Mouse (Mus musculus): ENCODE measurements around the gene Kif26a. TPM values are rescaled to one million over a fixed set of nuclear protein-coding genes. Genes with fewer than 3 reads are reported as not detected.
A peak's percentile ranks its signal among the peaks of the same experiment; 100 is the strongest.

The Kif26a gene
- polyA plus RNA-seq, 1 experiment from 2014 or later: 2.2 TPM

GRCm38 (mm10) chr12:112183675-112184074, 37.7 kb downstream of the Kif26a start:
- Histone ChIP-seq H3K27ac (ENCODE audit: low read depth, low read length) (peak overlapping the region; percentile 51; the same call in 1 of the 2 replicates), H3K4me2 (replicated peaks; ENCODE audit: low read depth, low read length) (no peak overlapping the region), H3K4me1 (ENCODE audit: control insufficient read depth, insufficient read depth, low read length) (peaks cover 16% of the 10 kb centered on the region), H3K27me3 (ENCODE audit: control insufficient read depth, insufficient read depth, low read length) (0 out of 2 replicates have a peak, but pooled peaks cover 2% of the 10 kb centered on the region), H3K9me3 (ENCODE audit: control insufficient read depth, low read length) (no peaks in the 10 kb centered on the region), H3K4me3 (ENCODE audit: low read length) (no peak overlapping the region), H3K9ac (ENCODE audit: low read depth, low read length) (no peak overlapping the region), H3K36me3 (ENCODE audit: control insufficient read depth, insufficient read depth, low read length) (no peaks in the 10 kb centered on the region)
- WGBS: 59% methylated on average over 6 of the region's 6 CpGs
- peak; percentile 14; the same call in 1 of the 2 replicates for ATAC-seq (ENCODE audit: low FRiP score, low TSS enrichment)

GRCm38 (mm10) chr12:112184390-112184789, 38.4 kb downstream of the Kif26a start:
- Histone ChIP-seq H3K9ac (ENCODE audit: low read depth, low read length) (peak overlapping the region; percentile 28), H3K4me3 (ENCODE audit: low read length) (no peak overlapping the region), H3K4me1 (ENCODE audit: control insufficient read depth, insufficient read depth, low read length) (peaks cover 16% of the 10 kb centered on the region), H3K4me2 (replicated peaks; ENCODE audit: low read depth, low read length) (no peak overlapping the region), H3K27ac (ENCODE audit: low read depth, low read length) (peak overlapping the region; percentile 55; the same call in 1 of the 2 replicates), H3K27me3 (ENCODE audit: control insufficient read depth, insufficient read depth, low read length) (0 out of 2 replicates have a peak, but pooled peaks cover 2% of the 10 kb centered on the region), H3K36me3 (ENCODE audit: control insufficient read depth, insufficient read depth, low read length) (no peaks in the 10 kb centered on the region), H3K9me3 (ENCODE audit: control insufficient read depth, low read length) (no peaks in the 10 kb centered on the region)
- WGBS: 34% methylated on average over 3 of the region's 3 CpGs
- peak; percentile 33; the same call in 1 of the 2 replicates for ATAC-seq (ENCODE audit: low FRiP score, low TSS enrichment)

- H3K4me3 ChIP-seq (ENCODE audit: low read length): no peak overlapping the region
- no peaks in the 10 kb centered on the region for H3K9me3 ChIP-seq (ENCODE audit: control insufficient read depth, low read length)
- H3K9ac ChIP-seq (ENCODE audit: low read depth, low read length): no peak overlapping the region
- H3K4me2 ChIP-seq (replicated peaks; ENCODE audit: low read depth, low read length): no peak overlapping the region
- 0 out of 2 replicates have a peak, but pooled peaks cover 2% of the 10 kb centered on the region for H3K27me3 ChIP-seq (ENCODE audit: control insufficient read depth, insufficient read depth, low read length)
- ATAC-seq (ENCODE audit: low FRiP score, low TSS enrichment): no peak
- 78% methylated on average over 6 of the region's 6 CpGs for WGBS
- no peaks in the 10 kb centered on the region for H3K36me3 ChIP-seq (ENCODE audit: control insufficient read depth, insufficient read depth, low read length)
- peaks cover 16% of the 10 kb centered on the region for H3K4me1 ChIP-seq (ENCODE audit: control insufficient read depth, insufficient read depth, low read length)
- no peak overlapping the region for H3K27ac ChIP-seq (ENCODE audit: low read depth, low read length)
Measured at GRCm38 (mm10) chr12:112186899-112187298, 40.9 kb downstream of the Kif26a start.

GRCm38 (mm10) chr12:112191753-112192152, 45.7 kb downstream of the Kif26a start:
- ATAC-seq (ENCODE audit: low FRiP score, low TSS enrichment): no peak
- no peak overlapping the region for H3K4me3 ChIP-seq (ENCODE audit: low read length)
- WGBS: 30% methylated on average over 6 of the region's 6 CpGs
- H3K9ac ChIP-seq (ENCODE audit: low read depth, low read length): no peak overlapping the region
- H3K4me2 ChIP-seq (replicated peaks; ENCODE audit: low read depth, low read length): no peak overlapping the region
- H3K9me3 ChIP-seq (ENCODE audit: control insufficient read depth, low read length): no peaks in the 10 kb centered on the region
- H3K36me3 ChIP-seq (ENCODE audit: control insufficient read depth, insufficient read depth, low read length): no peaks in the 10 kb centered on the region
- no peak overlapping the region for H3K27ac ChIP-seq (ENCODE audit: low read depth, low read length)
- peaks cover 10% of the 10 kb centered on the region; the same call in 1 of the 2 replicates for H3K27me3 ChIP-seq (ENCODE audit: control insufficient read depth, insufficient read depth, low read length)
- peaks cover 7% of the 10 kb centered on the region; the same call in 1 of the 2 replicates for H3K4me1 ChIP-seq (ENCODE audit: control insufficient read depth, insufficient read depth, low read length)

GRCm38 (mm10) chr12:112195019-112195418, 49.0 kb downstream of the Kif26a start:
- no peak for ATAC-seq (ENCODE audit: low FRiP score, low TSS enrichment)
- 12% methylated on average over 13 of the region's 13 CpGs for WGBS
- Histone ChIP-seq H3K27me3 (ENCODE audit: control insufficient read depth, insufficient read depth, low read length) (peaks cover 13% of the 10 kb centered on the region; the same call in 1 of the 2 replicates), H3K36me3 (ENCODE audit: control insufficient read depth, insufficient read depth, low read length) (no peaks in the 10 kb centered on the region), H3K9me3 (ENCODE audit: control insufficient read depth, low read length) (no peaks in the 10 kb centered on the region), H3K9ac (ENCODE audit: low read depth, low read length) (no peak overlapping the region), H3K4me2 (replicated peaks; ENCODE audit: low read depth, low read length) (no peak overlapping the region; the same call in 1 of the 2 replicates), H3K27ac (ENCODE audit: low read depth, low read length) (no peak overlapping the region), H3K4me3 (ENCODE audit: low read length) (no peak overlapping the region), H3K4me1 (ENCODE audit: control insufficient read depth, insufficient read depth, low read length) (peaks cover 7% of the 10 kb centered on the region; the same call in 1 of the 2 replicates)

GRCm38 (mm10) chr12:112196562-112196961, 50.6 kb downstream of the Kif26a start:
- WGBS: 25% methylated on average over 10 of the region's 10 CpGs
- H3K9ac ChIP-seq (ENCODE audit: low read depth, low read length): no peak overlapping the region

GRCm38 (mm10) chr12:112199363-112199762, 53.4 kb downstream of the Kif26a start:
- no peak overlapping the region for H3K27ac ChIP-seq (ENCODE audit: low read depth, low read length)
- H3K4me1 ChIP-seq (ENCODE audit: control insufficient read depth, insufficient read depth, low read length): peaks cover 7% of the 10 kb centered on the region; the same call in 1 of the 2 replicates
- H3K9me3 ChIP-seq (ENCODE audit: control insufficient read depth, low read length): no peaks in the 10 kb centered on the region
- ATAC-seq (ENCODE audit: low FRiP score, low TSS enrichment): no peak
- H3K36me3 ChIP-seq (ENCODE audit: control insufficient read depth, insufficient read depth, low read length): no peaks in the 10 kb centered on the region
- H3K27me3 ChIP-seq (ENCODE audit: control insufficient read depth, insufficient read depth, low read length): peaks cover 18% of the 10 kb centered on the region; the same call in 1 of the 2 replicates
- no peak overlapping the region for H3K9ac ChIP-seq (ENCODE audit: low read depth, low read length)
- 65% methylated on average over 3 of the region's 3 CpGs for WGBS
- no peak overlapping the region for H3K4me2 ChIP-seq (replicated peaks; ENCODE audit: low read depth, low read length)
- no peak overlapping the region for H3K4me3 ChIP-seq (ENCODE audit: low read length)

More at GRCm38 (mm10) chr12:112196562-112196961, 50.6 kb downstream of the Kif26a start:
- Histone ChIP-seq H3K27ac (ENCODE audit: low read depth, low read length) (no peak overlapping the region), H3K27me3 (ENCODE audit: control insufficient read depth, insufficient read depth, low read length) (peaks cover 18% of the 10 kb centered on the region; the same call in 1 of the 2 replicates), H3K36me3 (ENCODE audit: control insufficient read depth, insufficient read depth, low read length) (no peaks in the 10 kb centered on the region), H3K9me3 (ENCODE audit: control insufficient read depth, low read length) (no peaks in the 10 kb centered on the region), H3K4me1 (ENCODE audit: control insufficient read depth, insufficient read depth, low read length) (peaks cover 7% of the 10 kb centered on the region; the same call in 1 of the 2 replicates), H3K4me3 (ENCODE audit: low read length) (no peak overlapping the region), H3K4me2 (replicated peaks; ENCODE audit: low read depth, low read length) (no peak overlapping the region)
- peak; percentile 47; the same call in 1 of the 2 replicates for ATAC-seq (ENCODE audit: low FRiP score, low TSS enrichment)

- no peak overlapping the region for H3K27ac ChIP-seq (ENCODE audit: low read depth, low read length)
- no peak for ATAC-seq (ENCODE audit: low FRiP score, low TSS enrichment)
- H3K9me3 ChIP-seq (ENCODE audit: control insufficient read depth, low read length): no peaks in the 10 kb centered on the region
- no peak overlapping the region for H3K4me3 ChIP-seq (ENCODE audit: low read length)
- WGBS: 67% methylated on average over 2 of the region's 2 CpGs
- peaks cover 13% of the 10 kb centered on the region; the same call in 1 of the 2 replicates for H3K27me3 ChIP-seq (ENCODE audit: control insufficient read depth, insufficient read depth, low read length)
- peaks cover 4% of the 10 kb centered on the region; the same call in 1 of the 2 replicates for H3K4me1 ChIP-seq (ENCODE audit: control insufficient read depth, insufficient read depth, low read length)
- H3K4me2 ChIP-seq (replicated peaks; ENCODE audit: low read depth, low read length): no peak overlapping the region
- H3K36me3 ChIP-seq (ENCODE audit: control insufficient read depth, insufficient read depth, low read length): no peaks in the 10 kb centered on the region
- H3K9ac ChIP-seq (ENCODE audit: low read depth, low read length): no peak overlapping the region
Measured at GRCm38 (mm10) chr12:112200045-112200444, 54.0 kb downstream of the Kif26a start.

GRCm38 (mm10) chr12:112207163-112207562, 61.2 kb downstream of the Kif26a start:
- Histone ChIP-seq H3K4me3 (ENCODE audit: low read length) (no peak overlapping the region), H3K9me3 (ENCODE audit: control insufficient read depth, low read length) (no peaks in the 10 kb centered on the region), H3K27ac (ENCODE audit: low read depth, low read length) (no peak overlapping the region), H3K4me2 (replicated peaks; ENCODE audit: low read depth, low read length) (no peak overlapping the region), H3K27me3 (ENCODE audit: control insufficient read depth, insufficient read depth, low read length) (peaks cover 6% of the 10 kb centered on the region; the same call in 1 of the 2 replicates), H3K4me1 (ENCODE audit: control insufficient read depth, insufficient read depth, low read length) (no peaks in the 10 kb centered on the region), H3K36me3 (ENCODE audit: control insufficient read depth, insufficient read depth, low read length) (no peaks in the 10 kb centered on the region), H3K9ac (ENCODE audit: low read depth, low read length) (no peak overlapping the region)
- no peak for ATAC-seq (ENCODE audit: low FRiP score, low TSS enrichment)
- WGBS: 77% methylated on average over 2 of the region's 2 CpGs
